Mouse (Mus musculus) adrenal gland, postnatal 14 days (tissue): ENCODE results near the gene Rab7. TPM values are rescaled to one million over a fixed set of nuclear protein-coding genes. Genes with fewer than 3 reads are reported as not detected.
"Not testable (repeated sequence)": the region's sequence is repeated elsewhere in the genome, so short reads cannot be mapped to it uniquely, and the experiment has no call there.

Experiments used
- DNase-seq: peaks from one replicate; pipeline ENCODE4 v3.0.0; 2021; ENCODE audit warnings: mixed read lengths
- total RNA-seq: library from RNA; stranded (reverse); gene quantifications from 2 replicates; pipeline ENCODE4 v1.2.3, GENCODE M21; 2021

Rab7 gene
- total RNA-seq, 1 experiment from 2014 or later = 282 TPM

- no peak for DNase-seq
Measured at GRCm38 (mm10) chr6:88054081-88054835, 9.2 kb upstream of the Rab7 start.

- no peak for DNase-seq
Measured at GRCm38 (mm10) chr6:88053228-88054080, 8.4 kb upstream of the Rab7 start.

- no peak for DNase-seq
Measured at GRCm38 (mm10) chr6:88051206-88051605, 6.1 kb upstream of the Rab7 start.

GRCm38 (mm10) chr6:88049008-88049407, 3.9 kb upstream of the Rab7 start:
- DNase-seq = no peak

GRCm38 (mm10) chr6:88047853-88048252, 2.8 kb upstream of the Rab7 start:
- no peak for DNase-seq

GRCm38 (mm10) chr6:88045406-88045766, 316 bp upstream of the Rab7 start:
- DNase-seq = no peak

- no peak for DNase-seq
Measured at GRCm38 (mm10) chr6:88044234-88044576, 865 bp downstream of the Rab7 start.

- no peak for DNase-seq
Measured at GRCm38 (mm10) chr6:88042336-88042735, 2.7 kb downstream of the Rab7 start.

- DNase-seq = no peak
Measured at GRCm38 (mm10) chr6:88041221-88041620, 3.8 kb downstream of the Rab7 start.

GRCm38 (mm10) chr6:88039426-88039825, 5.6 kb downstream of the Rab7 start:
- DNase-seq = no peak

GRCm38 (mm10) chr6:88037471-88038045, 7.5 kb downstream of the Rab7 start:
- no peak for DNase-seq

- no peak for DNase-seq
Measured at GRCm38 (mm10) chr6:88033504-88033903, 11.6 kb downstream of the Rab7 start.

GRCm38 (mm10) chr6:88030432-88030831, 14.6 kb downstream of the Rab7 start:
- no peak for DNase-seq

GRCm38 (mm10) chr6:88027390-88027789, 17.7 kb downstream of the Rab7 start:
- no peak for DNase-seq

GRCm38 (mm10) chr6:88023316-88023890, 21.7 kb downstream of the Rab7 start:
- DNase-seq = no peak

GRCm38 (mm10) chr6:88019154-88019553, 25.9 kb downstream of the Rab7 start:
- DNase-seq = no peak

- no peak for DNase-seq
Measured at GRCm38 (mm10) chr6:88017821-88018220, 27.2 kb downstream of the Rab7 start.

GRCm38 (mm10) chr6:88015797-88016196, 29.3 kb downstream of the Rab7 start:
- DNase-seq = no peak

- DNase-seq = no peak
Measured at GRCm38 (mm10) chr6:88013456-88013855, 31.6 kb downstream of the Rab7 start.

GRCm38 (mm10) chr6:88012601-88013000, 32.5 kb downstream of the Rab7 start:
- no peak for DNase-seq

GRCm38 (mm10) chr6:88011106-88011505, 34.0 kb downstream of the Rab7 start:
- peak; percentile 49 for DNase-seq

- peak; percentile 21 for DNase-seq
Measured at GRCm38 (mm10) chr6:88009209-88009608, 35.9 kb downstream of the Rab7 start.

- DNase-seq = not testable (repeated sequence)
Measured at GRCm38 (mm10) chr6:88004773-88005172, 40.3 kb downstream of the Rab7 start.
